Mouse (Mus musculus): ENCODE data around the gene Nup107. TPM values are rescaled to one million over a fixed set of nuclear protein-coding genes. Genes with fewer than 3 reads are reported as not detected.
"Not testable (repeated sequence)": the region's sequence is repeated elsewhere in the genome, so short reads cannot be mapped to it uniquely, and the experiment has no call there.

The Nup107 gene
- polyA plus RNA-seq, 1 experiment from 2014 or later, result 106 TPM

DNA sequence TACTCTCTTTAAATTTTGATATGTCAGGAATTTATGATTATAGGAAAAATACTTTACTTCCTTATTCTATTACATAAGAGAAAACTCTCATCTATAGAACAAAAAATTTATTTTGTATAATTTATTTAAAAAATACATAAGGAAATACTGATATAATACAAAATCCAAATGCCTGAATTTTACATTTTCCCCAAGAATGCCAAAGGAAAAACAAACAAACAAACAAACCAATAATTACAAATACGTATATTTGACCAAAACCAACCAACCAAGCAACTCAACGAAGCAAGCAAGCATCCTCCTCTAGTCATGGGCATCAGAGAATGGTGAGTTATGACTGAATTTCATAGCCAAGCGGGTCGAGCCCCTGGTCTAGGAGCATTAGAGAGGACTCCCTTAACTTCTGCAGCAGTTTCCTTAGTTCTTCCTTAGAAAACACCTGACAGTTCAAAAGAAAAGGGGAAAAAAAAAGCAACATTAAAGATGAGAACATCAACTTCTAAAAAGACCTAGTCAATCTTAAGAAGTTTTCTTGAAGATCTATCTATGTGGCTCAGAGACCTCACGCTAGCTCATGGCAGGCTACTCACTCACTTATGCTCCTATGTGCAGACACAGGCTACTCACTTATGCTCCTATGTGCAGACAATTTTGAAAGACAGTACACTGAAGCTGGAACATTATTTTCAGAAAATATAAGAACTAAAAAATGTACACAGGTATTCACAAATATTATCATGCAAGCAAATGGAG, 41.8 kb downstream of the Nup107 start:
- Histone ChIP-seq H3K27me3 (ENCODE audit: control insufficient read depth, insufficient read depth, low read length) (no peaks in the 10 kb centered on the region), H3K36me3 (ENCODE audit: control insufficient read depth, insufficient read depth, low read length) (peaks cover 21% of the 10 kb centered on the region), H3K4me1 (ENCODE audit: control insufficient read depth, insufficient read depth, low read length) (no peaks in the 10 kb centered on the region), H3K4me3 (ENCODE audit: low read depth, low read length) (no peak overlapping the region), H3K4me2 (ENCODE audit: low read depth, severe bottlenecking) (no peak overlapping the region), H3K9me3 (ENCODE audit: control insufficient read depth, low read length) (no peaks in the 10 kb centered on the region), H3K27ac (replicated peaks; ENCODE audit: low read depth, low read length) (no peak overlapping the region), H3K9ac (ENCODE audit: low read length) (no peak overlapping the region)
- ATAC-seq (ENCODE audit: insufficient number of reproducible peaks, low FRiP score, low TSS enrichment, low read depth), result no peak
- 96% methylated on average over 5 of the region's 5 CpGs for WGBS
- no peak for DNase-seq (ENCODE audit: low spot score)

DNA sequence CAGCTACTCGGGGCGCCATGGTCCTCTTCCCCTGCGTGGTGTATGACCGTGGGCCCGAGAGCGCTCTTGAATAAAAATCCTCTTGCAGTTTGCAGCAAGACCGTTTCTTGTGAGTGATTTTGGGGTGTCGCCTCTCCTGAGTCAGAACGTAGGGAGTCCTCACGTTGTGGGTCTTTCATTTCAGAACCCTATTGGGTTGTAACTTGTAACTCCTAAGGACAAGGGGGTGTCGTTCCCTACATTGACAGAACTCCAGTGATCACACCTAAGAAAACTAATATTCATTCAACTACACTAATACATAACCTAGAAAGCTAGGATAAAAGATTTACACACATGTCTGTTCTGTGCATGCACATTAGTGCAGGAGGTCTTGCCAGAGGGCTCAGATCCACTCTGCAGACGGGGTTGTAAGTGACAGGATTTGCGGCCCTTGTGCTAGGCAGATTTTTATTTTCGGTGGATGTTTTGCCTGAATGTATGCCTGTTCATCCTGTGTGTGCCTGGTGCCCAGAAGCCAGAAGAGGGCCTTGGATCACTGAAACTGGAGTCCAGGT, 42.6 kb downstream of the Nup107 start:
- no peak overlapping the region for H3K27ac ChIP-seq (replicated peaks; ENCODE audit: low read depth, low read length)
- WGBS, result 95% methylated on average over 14 of the region's 14 CpGs
- no peak overlapping the region for H3K4me2 ChIP-seq (ENCODE audit: low read depth, severe bottlenecking)
- no peak for ATAC-seq (ENCODE audit: insufficient number of reproducible peaks, low FRiP score, low TSS enrichment, low read depth)
- H3K9ac ChIP-seq (ENCODE audit: low read length), result no peak overlapping the region
- H3K36me3 ChIP-seq (ENCODE audit: control insufficient read depth, insufficient read depth, low read length), result peaks cover 19% of the 10 kb centered on the region
- no peak overlapping the region for H3K4me3 ChIP-seq (ENCODE audit: low read depth, low read length)
- H3K4me1 ChIP-seq (ENCODE audit: control insufficient read depth, insufficient read depth, low read length), result no peaks in the 10 kb centered on the region; the same call in 1 of the 2 replicates
- no peaks in the 10 kb centered on the region for H3K27me3 ChIP-seq (ENCODE audit: control insufficient read depth, insufficient read depth, low read length)
- DNase-seq (ENCODE audit: low spot score), result no peak
- no peaks in the 10 kb centered on the region for H3K9me3 ChIP-seq (ENCODE audit: control insufficient read depth, low read length)

DNA sequence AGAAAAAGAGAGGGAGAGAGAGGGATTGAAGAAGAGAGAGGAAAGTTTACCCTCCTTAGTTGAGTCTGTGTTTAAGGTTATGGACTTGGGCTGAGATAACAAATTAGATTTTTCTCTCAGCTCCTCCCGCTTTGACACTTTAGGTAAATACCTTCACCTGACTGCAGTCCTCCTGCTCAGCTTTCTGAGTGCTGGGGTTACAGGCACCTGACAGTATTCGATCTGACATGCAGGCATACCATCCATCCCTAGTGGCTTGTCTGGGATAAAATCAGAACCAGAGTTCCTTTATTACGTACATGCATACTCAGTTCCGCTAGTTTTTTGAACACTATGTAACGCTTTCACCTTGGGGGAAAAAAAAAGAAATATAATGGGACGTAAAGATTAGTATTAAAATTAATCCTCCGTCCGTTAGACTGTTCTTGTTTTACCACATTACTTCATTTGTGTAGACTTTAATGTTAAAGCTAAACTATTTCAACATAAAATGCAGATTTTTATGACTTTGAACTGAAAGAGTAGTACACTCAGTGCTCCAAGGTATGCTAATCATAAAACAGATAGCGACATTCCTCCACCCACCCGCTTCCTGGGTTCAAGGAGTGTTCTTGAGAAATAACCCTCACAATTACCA, 43.3 kb downstream of the Nup107 start:
- H3K4me1 ChIP-seq (ENCODE audit: control insufficient read depth, insufficient read depth, low read length), result no peaks in the 10 kb centered on the region; the same call in 1 of the 2 replicates
- ATAC-seq (ENCODE audit: insufficient number of reproducible peaks, low FRiP score, low TSS enrichment, low read depth), result no peak
- no peak overlapping the region for H3K27ac ChIP-seq (replicated peaks; ENCODE audit: low read depth, low read length)
- H3K36me3 ChIP-seq (ENCODE audit: control insufficient read depth, insufficient read depth, low read length), result peaks cover 18% of the 10 kb centered on the region
- no peak overlapping the region for H3K4me2 ChIP-seq (ENCODE audit: low read depth, severe bottlenecking)
- H3K9me3 ChIP-seq (ENCODE audit: control insufficient read depth, low read length), result no peaks in the 10 kb centered on the region
- no peaks in the 10 kb centered on the region for H3K27me3 ChIP-seq (ENCODE audit: control insufficient read depth, insufficient read depth, low read length)
- no peak for DNase-seq (ENCODE audit: low spot score)
- H3K4me3 ChIP-seq (ENCODE audit: low read depth, low read length), result no peak overlapping the region
- 96% methylated on average over 10 of the region's 10 CpGs for WGBS
- H3K9ac ChIP-seq (ENCODE audit: low read length), result no peak overlapping the region

DNA sequence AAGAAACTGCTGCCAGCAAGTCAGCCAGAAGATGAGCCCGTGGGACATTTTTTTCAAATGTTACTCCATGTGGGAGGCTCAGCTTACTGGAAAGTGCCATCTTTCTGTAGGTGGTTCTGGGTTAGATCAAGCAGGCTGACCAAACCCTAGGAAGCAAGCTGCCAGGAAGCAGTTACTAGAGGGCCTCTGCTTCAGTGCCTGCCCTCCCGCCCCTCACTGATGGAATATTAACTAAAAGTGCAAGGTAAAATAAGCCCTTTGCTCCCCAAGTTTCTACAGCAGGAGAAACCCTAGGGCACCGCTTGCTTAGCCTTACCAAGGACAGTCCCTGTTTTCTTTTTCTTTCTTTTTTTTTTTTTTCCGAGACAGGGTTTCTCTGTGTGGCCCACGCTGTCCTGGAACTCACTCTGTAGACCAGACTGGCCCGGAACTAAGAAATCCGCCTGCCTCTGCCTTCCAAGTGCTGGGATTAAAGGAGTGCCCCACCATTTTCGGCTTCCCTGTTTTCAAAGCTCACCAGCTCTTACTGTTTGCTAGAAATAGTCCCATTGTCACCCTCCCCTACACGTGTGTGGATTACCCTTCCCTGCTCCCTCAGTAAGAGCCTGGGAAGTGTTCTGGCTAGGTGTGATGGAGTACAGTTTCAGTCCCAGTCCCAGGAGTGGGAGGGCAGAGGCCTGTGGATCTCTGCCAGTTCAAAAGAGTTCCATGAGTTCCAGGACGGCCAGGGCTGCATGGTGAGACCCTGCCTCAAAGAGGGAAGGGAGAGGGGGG, 44.0 kb downstream of the Nup107 start:
- H3K27ac ChIP-seq (replicated peaks; ENCODE audit: low read depth, low read length), result no peak overlapping the region
- ATAC-seq (ENCODE audit: insufficient number of reproducible peaks, low FRiP score, low TSS enrichment, low read depth) (no peak), DNase-seq (ENCODE audit: low spot score) (no peak)
- no peaks in the 10 kb centered on the region for H3K9me3 ChIP-seq (ENCODE audit: control insufficient read depth, low read length)
- no peak overlapping the region for H3K9ac ChIP-seq (ENCODE audit: low read length)
- H3K4me1 ChIP-seq (ENCODE audit: control insufficient read depth, insufficient read depth, low read length), result no peaks in the 10 kb centered on the region; the same call in 1 of the 2 replicates
- H3K27me3 ChIP-seq (ENCODE audit: control insufficient read depth, insufficient read depth, low read length), result no peaks in the 10 kb centered on the region
- H3K4me3 ChIP-seq (ENCODE audit: low read depth, low read length), result no peak overlapping the region
- peaks cover 18% of the 10 kb centered on the region for H3K36me3 ChIP-seq (ENCODE audit: control insufficient read depth, insufficient read depth, low read length)
- WGBS, result 89% methylated on average over 10 of the region's 10 CpGs
- no peak overlapping the region for H3K4me2 ChIP-seq (ENCODE audit: low read depth, severe bottlenecking)

GRCm38 (mm10) chr10:117747711-117748110, 44.8 kb downstream of the Nup107 start:
- Histone ChIP-seq H3K4me1 (ENCODE audit: control insufficient read depth, insufficient read depth, low read length) (no peaks in the 10 kb centered on the region; the same call in 1 of the 2 replicates), H3K27me3 (ENCODE audit: control insufficient read depth, insufficient read depth, low read length) (no peaks in the 10 kb centered on the region), H3K4me2 (ENCODE audit: low read depth, severe bottlenecking) (no peak overlapping the region), H3K9me3 (ENCODE audit: control insufficient read depth, low read length) (no peaks in the 10 kb centered on the region), H3K36me3 (ENCODE audit: control insufficient read depth, insufficient read depth, low read length) (peaks cover 18% of the 10 kb centered on the region), H3K9ac (ENCODE audit: low read length) (no peak overlapping the region), H3K4me3 (ENCODE audit: low read depth, low read length) (no peak overlapping the region), H3K27ac (replicated peaks; ENCODE audit: low read depth, low read length) (no peak overlapping the region)
- 92% methylated on average over 7 of the region's 7 CpGs for WGBS
- ATAC-seq (ENCODE audit: insufficient number of reproducible peaks, low FRiP score, low TSS enrichment, low read depth), result no peak
- no peak for DNase-seq (ENCODE audit: low spot score)

DNA sequence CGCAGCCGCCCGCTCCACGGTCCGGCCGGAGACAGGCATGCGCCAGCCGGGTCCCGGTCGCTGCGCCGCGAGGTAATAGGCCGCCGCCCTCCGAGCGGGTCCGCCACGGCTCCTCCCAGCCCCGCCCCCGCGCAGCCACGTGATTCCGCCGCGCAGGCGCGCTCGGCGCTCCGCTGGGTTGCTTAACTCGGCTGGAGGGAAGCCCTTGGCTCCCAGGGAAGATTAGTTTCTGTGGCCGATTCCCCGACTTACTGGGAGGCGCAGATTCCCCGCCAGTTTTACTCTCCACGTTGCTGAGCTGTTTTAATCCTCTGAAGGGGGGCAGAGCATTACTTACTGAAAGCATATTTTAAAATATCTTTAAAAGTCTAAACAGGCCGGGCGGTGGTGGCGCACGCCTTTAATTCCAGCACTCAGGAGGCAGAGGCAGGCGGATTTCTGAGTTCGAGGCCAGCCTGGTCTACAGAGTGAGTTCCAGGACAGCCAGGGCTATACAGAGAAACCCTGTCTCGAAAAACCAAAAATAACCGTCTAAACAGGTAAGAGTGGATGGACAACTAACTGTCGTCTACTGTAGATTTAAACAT, 46.1 kb downstream of the Nup107 start, which contains the start of gene Slc35e3:
Gene Slc35e3 (minus strand): TSS at position 69 of the 587 bp plus-strand sequence.
- H3K4me2 ChIP-seq (ENCODE audit: low read depth, severe bottlenecking), result peak within 1 kb of the TSS; percentile 86
- peak within 1 kb of the TSS; percentile 50 for H3K4me3 ChIP-seq (ENCODE audit: low read depth, low read length)
- H3K9ac ChIP-seq (ENCODE audit: low read length), result peak within 1 kb of the TSS; percentile 55
- H3K9me3 ChIP-seq (ENCODE audit: control insufficient read depth, low read length), result no peaks in the 10 kb centered on the region
- 15% methylated on average over 46 of the region's 46 CpGs for WGBS
- H3K27ac ChIP-seq (replicated peaks; ENCODE audit: low read depth, low read length), result no peak within 1 kb of the TSS
- peak; percentile 94 for DNase-seq (ENCODE audit: low spot score)
- no peaks in the 10 kb centered on the region for H3K27me3 ChIP-seq (ENCODE audit: control insufficient read depth, insufficient read depth, low read length)
- peak; percentile 95 for ATAC-seq (ENCODE audit: insufficient number of reproducible peaks, low FRiP score, low TSS enrichment, low read depth)
- H3K36me3 ChIP-seq (ENCODE audit: control insufficient read depth, insufficient read depth, low read length), result peaks cover 16% of the 10 kb centered on the region
- H3K4me1 ChIP-seq (ENCODE audit: control insufficient read depth, insufficient read depth, low read length), result no peaks in the 10 kb centered on the region; the same call in 1 of the 2 replicates

DNA sequence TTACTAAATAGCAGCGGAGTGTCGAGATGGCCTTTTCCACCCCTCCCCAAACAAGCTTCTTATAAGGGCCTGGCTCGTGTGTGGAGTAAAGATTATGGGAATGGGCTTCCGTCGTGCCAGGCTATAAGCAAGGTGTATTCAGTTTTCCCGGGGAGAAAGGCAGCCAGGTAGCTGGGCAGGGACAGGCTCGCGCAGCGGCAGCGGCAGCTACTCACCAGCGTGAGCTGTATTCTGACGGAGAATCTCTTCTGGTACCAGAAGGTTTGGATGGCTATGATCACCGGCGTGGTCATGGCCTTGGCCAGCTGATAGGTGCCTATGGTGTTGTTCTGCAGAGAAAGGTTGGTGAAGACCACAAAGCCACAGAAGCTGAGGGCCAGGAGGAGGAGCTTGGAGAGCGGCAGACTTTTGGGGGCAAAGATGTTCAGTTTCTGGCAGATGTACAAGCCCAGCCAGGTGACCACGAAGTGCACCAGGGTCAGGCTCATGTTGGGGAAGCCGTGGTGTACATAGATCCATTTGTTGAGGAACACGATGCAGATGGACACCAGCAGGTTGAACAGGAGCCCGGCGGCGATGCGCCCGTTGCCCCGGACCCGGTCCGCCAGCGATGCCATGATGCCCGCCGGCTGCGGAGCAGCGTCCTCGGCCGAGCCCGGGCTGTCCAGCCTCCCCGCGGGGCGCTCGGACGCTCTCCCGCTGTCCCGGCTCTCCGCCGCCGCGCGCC, 46.8 kb downstream of the Nup107 start:
- peak overlapping the region; percentile 55 for H3K9ac ChIP-seq (ENCODE audit: low read length)
- not testable (repeated sequence) for H3K36me3 ChIP-seq (ENCODE audit: control insufficient read depth, insufficient read depth, low read length); H3K4me1 ChIP-seq (ENCODE audit: control insufficient read depth, insufficient read depth, low read length); H3K9me3 ChIP-seq (ENCODE audit: control insufficient read depth, low read length); H3K27ac ChIP-seq (replicated peaks; ENCODE audit: low read depth, low read length); H3K27me3 ChIP-seq (ENCODE audit: control insufficient read depth, insufficient read depth, low read length)
- DNase-seq (ENCODE audit: low spot score), result peak; percentile 52
- ATAC-seq (ENCODE audit: insufficient number of reproducible peaks, low FRiP score, low TSS enrichment, low read depth), result peak; percentile 53; the same call in 1 of the 2 replicates
- under 1% methylated on average over 19 of the region's 46 CpGs for WGBS
- H3K4me2 ChIP-seq (ENCODE audit: low read depth, severe bottlenecking), result peak overlapping the region; percentile 86
- peak overlapping the region; percentile 50 for H3K4me3 ChIP-seq (ENCODE audit: low read depth, low read length)

All from limb, embryonic 11.5 days (tissue).